Mouse (Mus musculus): ENCODE measurements around the gene Vmn1r123.
"Not testable (repeated sequence)": the region's sequence is repeated elsewhere in the genome, so short reads cannot be mapped to it uniquely, and the experiment has no call there.

DNA sequence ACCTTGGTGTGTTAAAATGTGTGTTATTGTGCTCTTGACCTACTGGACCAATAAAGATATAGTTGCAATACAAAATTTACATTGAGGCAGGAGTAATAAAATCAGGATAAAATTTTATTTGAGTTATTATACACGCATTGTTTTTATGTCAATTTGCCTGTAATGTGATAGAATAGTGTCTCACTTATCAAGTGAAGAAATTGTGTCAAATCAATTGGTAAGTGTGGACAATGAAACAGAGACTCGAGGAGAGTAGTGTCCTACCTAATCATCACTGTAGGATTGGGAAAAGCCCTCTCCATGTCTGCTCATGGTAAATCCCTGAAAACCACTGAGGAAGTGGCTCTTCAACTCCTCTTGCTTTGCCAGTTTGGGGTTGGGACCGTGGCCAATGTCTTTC lies at the start of gene Vmn1r123:
- not testable (repeated sequence) for TF ChIP-seq POLR2A (IDR thresholded peaks at IDR 0.05; ENCODE audit: insufficient read depth, low read depth, low read length); CTCF (IDR thresholded peaks at IDR 0.05)

Data from heart, adult 2 months (tissue).